Mouse (Mus musculus): Measurements from ENCODE around the gene Dnaja3.

Gene Dnaja3

GRCm38 (mm10) chr16:4643670-4644419 is 4.1 kb downstream of the Dnaja3 start:
- peak; percentile 88 to 90 for DNase-seq

GRCm38 (mm10) chr16:4645867-4646266 is 6.1 kb downstream of the Dnaja3 start:
- DNase-seq: no peak

GRCm38 (mm10) chr16:4646831-4647230 is 7.0 kb downstream of the Dnaja3 start:
- DNase-seq: no peak

GRCm38 (mm10) chr16:4647651-4648141 is 7.9 kb downstream of the Dnaja3 start:
- DNase-seq: no peak

GRCm38 (mm10) chr16:4648416-4649023 is 8.7 kb downstream of the Dnaja3 start:
- peak; percentile 76 for DNase-seq

- no peak for DNase-seq
Measured at GRCm38 (mm10) chr16:4649211-4649610, 9.4 kb downstream of the Dnaja3 start.

- DNase-seq: no peak
Measured at GRCm38 (mm10) chr16:4649692-4650091, 9.9 kb downstream of the Dnaja3 start.

- DNase-seq: no peak
Measured at GRCm38 (mm10) chr16:4650161-4650560, 10.4 kb downstream of the Dnaja3 start.

- no peak for DNase-seq
Measured at GRCm38 (mm10) chr16:4651081-4651480, 11.3 kb downstream of the Dnaja3 start.

- DNase-seq: no peak
Measured at GRCm38 (mm10) chr16:4651624-4652023, 11.8 kb downstream of the Dnaja3 start.

- peak; percentile 55 to 80 for DNase-seq
Measured at GRCm38 (mm10) chr16:4652707-4653416, 13.1 kb downstream of the Dnaja3 start.

GRCm38 (mm10) chr16:4654706-4655105 is 14.9 kb downstream of the Dnaja3 start:
- peak; percentile 76 to 83 for DNase-seq

- DNase-seq: peak; percentile 67 to 70
Measured at GRCm38 (mm10) chr16:4655251-4655734, 15.5 kb downstream of the Dnaja3 start.

- DNase-seq: no peak
Measured at GRCm38 (mm10) chr16:4655764-4656570, 16.2 kb downstream of the Dnaja3 start.

- DNase-seq: peak in 1 of 2 experiments; percentile 49
Measured at GRCm38 (mm10) chr16:4656571-4657081, 16.8 kb downstream of the Dnaja3 start.

GRCm38 (mm10) chr16:4658781-4659245 is 19.0 kb downstream of the Dnaja3 start:
- DNase-seq: no peak

- no peak for DNase-seq
Measured at GRCm38 (mm10) chr16:4659326-4659725, 19.5 kb downstream of the Dnaja3 start.

- DNase-seq: no peak
Measured at GRCm38 (mm10) chr16:4661605-4662004, 21.8 kb downstream of the Dnaja3 start.

GRCm38 (mm10) chr16:4663806-4664205 is 24.0 kb downstream of the Dnaja3 start:
- no peak for DNase-seq

- peak in 1 of 2 experiments; percentile 72 for DNase-seq
Measured at GRCm38 (mm10) chr16:4665726-4666125, 25.9 kb downstream of the Dnaja3 start.

- peak; percentile 84 to 91 for DNase-seq
Measured at GRCm38 (mm10) chr16:4667190-4667808, 27.5 kb downstream of the Dnaja3 start.

GRCm38 (mm10) chr16:4670317-4670716 is 30.5 kb downstream of the Dnaja3 start:
- peak in 1 of 2 experiments; percentile 46 for DNase-seq
